Mouse (Mus musculus) midbrain, postnatal 0 days (tissue): Measurements from ENCODE around the gene Methig1. TPM values are rescaled to one million over a fixed set of nuclear protein-coding genes. Genes with fewer than 3 reads are reported as not detected.

Source experiments
- ATAC-seq: fragments of 200-750 bp; cut with Nextera tagmentation; 2 replicates; pipeline ENCODE4 v1.8.0; 2017; ENCODE audit warnings: moderate number of reproducible peaks, mild to moderate bottlenecking, moderate TSS enrichment, moderate library complexity; ENCODE audit not compliant: low FRiP score
- DNase-seq: peaks from one replicate; pipeline ENCODE4 v3.0.0-alpha.2; 2015; ENCODE audit warnings: low spot score
- H3K27ac ChIP-seq: fragments of 300-500 bp; sonication (generic); 2 replicates; pipeline ENCODE4 v1.5.1; 2014; ENCODE audit warnings: low read depth, mild to moderate bottlenecking, low read length, mixed read lengths
- H3K27me3 ChIP-seq: fragments of 300-500 bp; sonication (generic); 2 replicates; pipeline ENCODE4 v1.6.1; 2014; ENCODE audit warnings: low read length, control low read depth, mixed read lengths; ENCODE audit not compliant: insufficient read depth
- H3K36me3 ChIP-seq: fragments of 300-500 bp; sonication (generic); 2 replicates; pipeline ENCODE4 v1.6.1; 2014; ENCODE audit warnings: low read length, control low read depth, mixed read lengths; ENCODE audit not compliant: insufficient read depth
- H3K4me1 ChIP-seq: fragments of 300-500 bp; sonication (generic); 2 replicates; pipeline ENCODE4 v1.6.1; 2014; ENCODE audit warnings: mild to moderate bottlenecking, control low read depth, antibody characterized with exemption, low read length, mixed read lengths; ENCODE audit not compliant: insufficient read depth
- H3K4me2 ChIP-seq: fragments of 300-500 bp; sonication (generic); 2 replicates; pipeline ENCODE4 v1.6.1; 2014; ENCODE audit warnings: low read depth, mild to moderate bottlenecking, low read length, mixed read lengths; ENCODE audit not compliant: poor library complexity, severe bottlenecking
- H3K4me3 ChIP-seq: fragments of 300-500 bp; sonication (generic); 2 replicates; pipeline ENCODE4 v1.5.1; 2014; ENCODE audit warnings: low read depth, mild to moderate bottlenecking, low read length, moderate library complexity
- H3K9ac ChIP-seq: fragments of 300-500 bp; sonication (generic); replicated peaks from 2 replicates; pipeline ENCODE4 v1.6.1; 2014; ENCODE audit warnings: mild to moderate bottlenecking, low read length, moderate library complexity, mixed read lengths; ENCODE audit not compliant: poor library complexity, severe bottlenecking
- H3K9me3 ChIP-seq: fragments of 300-500 bp; sonication (generic); 2 replicates; pipeline ENCODE4 v1.6.1; 2016; ENCODE audit warnings: low read length, control low read depth
- CTCF ChIP-seq: IDR thresholded peaks from 2 replicates; pipeline ENCODE4 v1.5.1; 2016; ENCODE audit warnings: antibody characterized with exemption, mild to moderate bottlenecking
- WGBS: fragments of 180-500 bp; shearing (Covaris S2); extraction: QIAGEN DNeasy Blood & Tissue Kit; methylation state at CpG from one replicate; pipeline ENCODE4 v1.1.7; 2014; 5-methylcytosine and 5-hydroxymethylcytosine counted together
- polyA plus RNA-seq: library from polyadenylated mRNA; unstranded; fragments of >200 nt; fragmentation: Nextera tagmentation; extraction: Ambion mirVana; gene quantifications from 2 replicates; pipeline ENCODE4 v1.2.1, GENCODE M21; 2015
- total RNA-seq: library from RNA; depleted of rRNA; stranded (reverse); fragments of >200 nt; gene quantifications from 2 replicates; pipeline ENCODE4 v1.2.3, GENCODE M21; 2014

Gene Methig1
- total and polyA plus RNA-seq, 2 experiments from 2014 or later, result not detected

GRCm38 (mm10) chr15:100395561-100395960, 42.6 kb downstream of the Methig1 start:
- 98% methylated on average over 3 of the region's 3 CpGs for WGBS
- no peak overlapping the region for H3K9ac ChIP-seq
- no peaks in the 10 kb centered on the region for H3K4me1 ChIP-seq
- no peaks in the 10 kb centered on the region for H3K9me3 ChIP-seq
- H3K27me3 ChIP-seq, result no peaks in the 10 kb centered on the region
- H3K4me3 ChIP-seq, result no peak overlapping the region
- H3K27ac ChIP-seq, result no peak overlapping the region
- DNase-seq, result no peak
- peaks cover 62% of the 10 kb centered on the region for H3K36me3 ChIP-seq
- H3K4me2 ChIP-seq, result no peak overlapping the region
- TF ChIP-seq CTCF, result peak; percentile 21
- ATAC-seq, result no peak

- Histone ChIP-seq H3K4me1 (no peaks in the 10 kb centered on the region), H3K4me3 (no peak overlapping the region), H3K27me3 (no peaks in the 10 kb centered on the region), H3K9me3 (no peaks in the 10 kb centered on the region), H3K9ac (no peak overlapping the region), H3K27ac (no peak overlapping the region), H3K36me3 (peaks cover 76% of the 10 kb centered on the region), H3K4me2 (no peak overlapping the region)
- DNase-seq, result no peak
- TF ChIP-seq CTCF, result no peak
- 91% methylated on average over 16 of the region's 16 CpGs for WGBS
- no peak for ATAC-seq
Observed at GRCm38 (mm10) chr15:100400592-100401250, 47.8 kb downstream of the Methig1 start.

GRCm38 (mm10) chr15:100401811-100402210, 48.9 kb downstream of the Methig1 start:
- peaks cover 70% of the 10 kb centered on the region for H3K36me3 ChIP-seq

GRCm38 (mm10) chr15:100402347-100402746, 49.4 kb downstream of the Methig1 start:
- H3K9me3 ChIP-seq, result no peaks in the 10 kb centered on the region
- WGBS, result 92% methylated on average over 14 of the region's 14 CpGs
- DNase-seq (no peak), ATAC-seq (no peak)
- no peak for TF ChIP-seq CTCF
- H3K36me3 ChIP-seq, result peaks cover 69% of the 10 kb centered on the region
- no peak overlapping the region for H3K27ac ChIP-seq
- no peak overlapping the region for H3K4me3 ChIP-seq
- no peaks in the 10 kb centered on the region for H3K27me3 ChIP-seq
- no peak overlapping the region for H3K4me2 ChIP-seq
- H3K9ac ChIP-seq, result no peak overlapping the region
- no peaks in the 10 kb centered on the region for H3K4me1 ChIP-seq

More at GRCm38 (mm10) chr15:100401811-100402210, 48.9 kb downstream of the Methig1 start:
- 92% methylated on average over 4 of the region's 4 CpGs for WGBS
- Histone ChIP-seq H3K9me3 (no peaks in the 10 kb centered on the region), H3K27ac (no peak overlapping the region), H3K27me3 (no peaks in the 10 kb centered on the region), H3K4me2 (no peak overlapping the region), H3K4me3 (no peak overlapping the region), H3K9ac (no peak overlapping the region), H3K4me1 (no peaks in the 10 kb centered on the region)
- ATAC-seq, result no peak
- DNase-seq, result no peak
- TF ChIP-seq CTCF, result no peak

GRCm38 (mm10) chr15:100402798-100403197, 49.8 kb downstream of the Methig1 start:
- no peaks in the 10 kb centered on the region for H3K9me3 ChIP-seq
- no peaks in the 10 kb centered on the region for H3K4me1 ChIP-seq
- no peaks in the 10 kb centered on the region for H3K27me3 ChIP-seq
- H3K4me2 ChIP-seq, result no peak overlapping the region
- WGBS, result 81% methylated on average over 4 of the region's 4 CpGs
- no peak for DNase-seq
- no peak for ATAC-seq
- no peak overlapping the region for H3K4me3 ChIP-seq
- no peak overlapping the region for H3K9ac ChIP-seq
- H3K36me3 ChIP-seq, result peaks cover 67% of the 10 kb centered on the region
- no peak for TF ChIP-seq CTCF
- no peak overlapping the region for H3K27ac ChIP-seq

GRCm38 (mm10) chr15:100403318-100404000, 50.5 kb downstream of the Methig1 start:
- DNase-seq, result no peak
- Histone ChIP-seq H3K4me2 (no peak overlapping the region), H3K4me1 (no peaks in the 10 kb centered on the region), H3K27ac (no peak overlapping the region), H3K9ac (no peak overlapping the region), H3K36me3 (peaks cover 67% of the 10 kb centered on the region), H3K9me3 (no peaks in the 10 kb centered on the region), H3K4me3 (no peak overlapping the region), H3K27me3 (no peaks in the 10 kb centered on the region)
- TF ChIP-seq CTCF, result no peak
- WGBS, result 96% methylated on average over 16 of the region's 16 CpGs
- no peak for ATAC-seq
